Mouse (Mus musculus) left cerebral cortex, adult 8-10 months (tissue): ENCODE results near the gene Zfp689. TPM values are rescaled to one million over a fixed set of nuclear protein-coding genes. Genes with fewer than 3 reads are reported as not detected.
"Not testable (repeated sequence)": the region's sequence is repeated elsewhere in the genome, so short reads cannot be mapped to it uniquely, and the experiment has no call there.

Source experiments
- DNase-seq, 2 experiments: peaks; one replicate each; pipeline ENCODE4 v3.0.0; 2022; ENCODE audit warnings: low spot score in 2 of 2
- microRNA-seq, 2 experiments: library from miRNA; unstranded; fragments of <30 nt; microRNA quantifications; one replicate each; pipeline ENCODE4 v1.2.0; 2022
- total RNA-seq, 4 experiments: library from RNA; stranded (reverse); gene quantifications; 2 replicates each; pipeline ENCODE4 v1.2.4; 2022

Zfp689 gene
- total RNA-seq, 4 experiments from 2014 or later = 5.1 to 6.1 (median 5.9) TPM

- DNase-seq = peak; percentile 74 to 84
Measured at GRCm38 (mm10) chr7:127406002-127406987, 42.7 kb downstream of the Zfp689 start, which contains the start of gene Zfp764. Zfp764 (minus strand) TSS chr7:127406822.

GRCm38 (mm10) chr7:127404101-127404500 is 44.9 kb downstream of the Zfp689 start:
- DNase-seq = not testable (repeated sequence)

DNA sequence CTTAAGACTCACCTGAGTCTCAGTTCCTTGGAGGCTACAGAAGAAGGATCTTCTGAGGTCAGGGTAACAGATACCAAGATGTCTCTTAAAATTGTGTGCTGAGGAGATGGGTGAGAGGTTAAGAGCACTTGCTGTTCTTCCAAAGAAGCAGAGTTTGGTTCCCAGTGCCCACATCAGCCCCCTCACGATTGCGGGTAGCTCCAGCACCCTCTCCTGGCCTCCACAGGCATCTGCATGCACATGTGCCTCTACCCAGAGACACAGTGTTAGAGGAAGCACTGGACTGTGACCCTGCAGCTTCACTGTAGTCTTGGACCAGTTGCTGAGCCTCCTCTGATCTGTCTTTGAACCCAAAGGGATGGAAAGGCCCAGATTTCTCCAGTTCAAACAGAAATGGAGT is 46.0 kb downstream of the Zfp689 start:
- DNase-seq = no peak

GRCm38 (mm10) chr7:127400355-127400754 is 48.6 kb downstream of the Zfp689 start:
- no peak for DNase-seq

DNA sequence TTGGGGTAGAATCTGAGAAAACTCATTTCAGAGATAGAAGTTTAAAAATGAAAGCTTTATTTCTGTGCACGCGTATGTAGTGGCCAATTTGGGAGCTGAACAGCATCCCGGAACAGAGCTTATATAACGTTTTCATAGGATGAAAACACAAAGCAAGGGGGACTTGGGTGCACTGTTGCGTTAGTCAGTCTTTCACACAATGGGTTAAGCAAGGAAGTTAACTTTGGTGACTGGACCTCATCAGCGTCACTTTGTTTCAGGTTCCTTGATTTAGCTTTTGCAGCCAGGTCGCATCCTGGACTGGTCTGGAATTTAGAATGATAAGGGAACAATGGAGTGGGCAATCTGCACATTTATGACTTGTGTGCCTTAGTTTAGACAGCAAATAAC is 55.0 kb downstream of the Zfp689 start:
- no peak for DNase-seq

GRCm38 (mm10) chr7:127393157-127393943 is 55.6 kb downstream of the Zfp689 start, which contains the start of gene E430018J23Rik:
E430018J23Rik (minus strand) TSS chr7:127393629.
- DNase-seq = peak; percentile 89 to 97

- no peak for DNase-seq
Measured at GRCm38 (mm10) chr7:127392251-127392824, 56.6 kb downstream of the Zfp689 start.

Small RNA genes within 50 kb of the gene (microRNA-seq; reads per million reads assigned to microRNA genes)
- gene Gm47278 (0 reads per million in 2 experiments), gene Mir7060 (0 to 1.3 reads per million in 2 experiments)

Other genes with a start within 250 kb of the Zfp689 start
- 100 to 1,000 TPM in 2 of 4 experiments, 10 to 100 TPM in 2; 89.4 to 105 (median 96.9) TPM for gene Tbc1d10b, start 240.7 kb downstream of the Zfp689 start, total RNA-seq
- gene Mylpf, start 240.3 kb downstream of the Zfp689 start, total RNA-seq = 10 to 100 TPM in 2 of 4 experiments, 1 to 10 TPM in 2; 1.9 to 21.6 (median 9.2) TPM
- 10 to 100 TPM; 18.2 to 21.2 (median 21.0) TPM for gene Zfp553, start 216.1 kb downstream of the Zfp689 start, total RNA-seq
- 1 to 10 TPM; 3.1 to 7.1 (median 5.4) TPM for gene Sept1, start 216.0 kb downstream of the Zfp689 start, total RNA-seq
- gene Zfp771, start 204.9 kb downstream of the Zfp689 start, total RNA-seq = 10 to 100 TPM; 49.5 to 55.5 (median 53.6) TPM
- 10 to 100 TPM; 24.3 to 28.3 (median 26.0) TPM for gene Dctpp1, start 188.4 kb downstream of the Zfp689 start, total RNA-seq
- 10 to 100 TPM; 36.1 to 40.8 (median 38.1) TPM for gene Sephs2, start 175.1 kb downstream of the Zfp689 start, total RNA-seq
- under 1 TPM; 0.44 to 0.91 (median 0.83) TPM for gene Itgal, start 152.9 kb downstream of the Zfp689 start, total RNA-seq
- 10 to 100 TPM; 14.1 to 15.7 (median 15.2) TPM for gene Zfp768, start 103.6 kb downstream of the Zfp689 start, total RNA-seq
- gene Zfp747, start 73.1 kb downstream of the Zfp689 start, total RNA-seq = 1 to 10 TPM; 6.6 to 8.8 (median 8.1) TPM
- 1 to 10 TPM; 3.1 to 5.3 (median 4.2) TPM for gene 9130019O22Rik, start 62.0 kb downstream of the Zfp689 start, total RNA-seq
- 10 to 100 TPM in 1 of 4 experiments, 1 to 10 TPM in 3; 6.5 to 10.3 (median 8.0) TPM for gene E430018J23Rik, start 55.5 kb downstream of the Zfp689 start, total RNA-seq
- 1 to 10 TPM; 6.1 to 6.7 (median 6.6) TPM for gene Zfp764, start 42.3 kb downstream of the Zfp689 start, total RNA-seq
- 10 to 100 TPM; 13.3 to 18.0 (median 16.5) TPM for gene Zfp688, start 27.1 kb downstream of the Zfp689 start, total RNA-seq
- gene Prr14, start 10.5 kb upstream of the Zfp689 start, total RNA-seq = 10 to 100 TPM; 29.6 to 35.2 (median 30.4) TPM
- 10 to 100 TPM; 47.1 to 55.2 (median 51.7) TPM for gene Fbrs, start 30.0 kb upstream of the Zfp689 start, total RNA-seq
- gene Srcap, start 62.8 kb upstream of the Zfp689 start, total RNA-seq = 100 to 1,000 TPM; 112 to 117 (median 115) TPM
- 10 to 100 TPM; 11.1 to 12.3 (median 11.5) TPM for gene Gm42715, start 70.4 kb upstream of the Zfp689 start, total RNA-seq
- 1 to 10 TPM in 2 of 4 experiments, under 1 TPM in 1, not detected in 1; 1.00 to 1.3 (median 1.0) TPM for gene Tmem265, start 112.2 kb upstream of the Zfp689 start, total RNA-seq
- gene Phkg2, start 124.2 kb upstream of the Zfp689 start, total RNA-seq = 10 to 100 TPM; 74.2 to 85.4 (median 81.9) TPM
- gene Ccdc189, start 139.4 kb upstream of the Zfp689 start, total RNA-seq = 10 to 100 TPM in 2 of 4 experiments, 1 to 10 TPM in 2; 7.4 to 10.5 (median 10.0) TPM
- 10 to 100 TPM; 57.1 to 68.5 (median 67.5) TPM for gene Rnf40, start 139.6 kb upstream of the Zfp689 start, total RNA-seq
- 10 to 100 TPM; 19.3 to 29.3 (median 21.9) TPM for gene Zfp629, start 166.6 kb upstream of the Zfp689 start, total RNA-seq